Mouse (Mus musculus) embryonic fibroblast, embryonic 13.5 days (primary cell): ENCODE measurements around the gene Fnip1. TPM values are rescaled to one million over a fixed set of nuclear protein-coding genes. Genes with fewer than 3 reads are reported as not detected.

Experiments
- H3K27ac ChIP-seq: 2 replicates; pipeline ENCODE4 v1.5.1; 2012; ENCODE audit warnings: low read length, control low read depth, inconsistent platforms; ENCODE audit not compliant: insufficient read depth
- H3K4me1 ChIP-seq: 2 replicates; pipeline ENCODE4 v1.6.1; 2011; ENCODE audit warnings: low read length; ENCODE audit not compliant: control insufficient read depth, insufficient read depth
- H3K4me3 ChIP-seq: 2 replicates; pipeline ENCODE4 v1.5.1; 2011; ENCODE audit warnings: mild to moderate bottlenecking, control low read depth, low read length; ENCODE audit not compliant: insufficient read depth
- CTCF ChIP-seq: IDR thresholded peaks from 2 replicates; pipeline ENCODE4 v1.5.1; 2011; ENCODE audit warnings: mild to moderate bottlenecking, control low read depth, low read length, moderate library complexity, borderline replicate concordance; ENCODE audit not compliant: insufficient read depth
- POLR2A ChIP-seq: IDR thresholded peaks from 2 replicates; pipeline ENCODE4 v1.6.1; 2011; ENCODE audit warnings: low read depth, mild to moderate bottlenecking, control low read depth, low read length, moderate library complexity
- polyA plus RNA-seq: library from polyadenylated mRNA; stranded (reverse); fragments of >200 nt; gene quantifications from 2 replicates; pipeline ENCODE4 v1.2.4, GENCODE M21; 2011; ENCODE audit warnings: low read depth; ENCODE audit not compliant: missing spikeins, insufficient read length

Fnip1 gene
- polyA plus RNA-seq, 1 experiment: 38.5 TPM

DNA sequence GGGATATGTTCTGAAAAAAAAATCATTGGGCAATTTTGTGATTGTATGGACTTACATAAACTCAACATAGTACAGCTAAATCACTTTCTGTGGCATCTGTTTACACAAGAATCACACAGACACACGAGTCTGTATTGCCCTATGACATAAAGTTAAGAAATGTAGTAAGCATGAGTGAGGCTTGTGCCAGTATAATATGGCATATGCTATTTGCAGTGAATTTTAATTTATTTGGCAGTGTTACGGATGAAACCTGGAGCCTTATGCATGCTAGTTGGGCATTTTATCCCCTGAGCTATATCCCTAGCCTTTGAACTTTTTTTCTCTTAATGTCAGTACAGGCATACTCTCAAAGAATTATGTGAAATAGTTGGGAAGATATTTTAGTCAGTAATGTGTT, 101.5 kb downstream of the Fnip1 start:
- no peak overlapping the region for H3K4me3 ChIP-seq
- no peak for TF ChIP-seq POLR2A
- no peaks in the 10 kb centered on the region for H3K4me1 ChIP-seq
- no peak overlapping the region for H3K27ac ChIP-seq

DNA sequence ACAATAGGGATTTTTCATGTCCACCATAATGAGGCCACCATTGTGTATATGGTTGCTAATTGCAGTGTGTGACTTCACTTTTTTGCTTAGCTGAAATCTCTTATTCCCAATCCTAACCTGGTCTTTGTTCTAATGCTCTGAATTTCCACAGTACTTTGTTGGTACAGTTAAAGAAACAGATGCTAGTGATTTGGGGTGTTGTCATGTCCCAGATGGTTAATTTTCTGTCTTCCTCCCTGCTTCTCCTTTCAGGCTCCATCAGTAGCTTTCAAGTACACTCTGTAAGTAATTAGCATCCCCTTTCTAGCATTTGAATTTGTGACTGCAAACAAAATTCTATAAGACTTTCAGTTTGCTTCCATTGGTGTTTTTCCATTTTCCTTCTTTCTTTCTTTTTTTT, 102.3 kb downstream of the Fnip1 start:
- Histone ChIP-seq H3K4me3 (no peak overlapping the region), H3K27ac (no peak overlapping the region), H3K4me1 (no peaks in the 10 kb centered on the region)
- TF ChIP-seq POLR2A (no peak), CTCF (no peak)

DNA sequence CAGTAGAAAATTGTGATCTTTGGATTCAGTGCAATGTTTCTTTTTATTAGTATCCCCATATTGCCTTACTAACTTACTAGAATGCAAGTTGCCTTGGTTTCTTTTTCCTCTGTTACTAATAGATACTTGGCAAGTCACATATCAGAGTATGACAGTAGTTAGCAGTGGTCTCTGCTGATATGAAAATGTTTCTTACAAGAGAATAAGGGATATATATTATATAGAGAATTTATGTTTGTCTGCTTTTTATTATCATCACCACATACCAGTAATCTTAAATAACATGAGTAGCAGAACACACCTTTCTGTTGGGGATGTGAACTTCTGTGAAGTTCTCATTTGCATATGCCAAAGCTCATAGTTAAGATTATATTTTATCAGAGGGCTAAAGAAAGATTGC, 104.4 kb downstream of the Fnip1 start:
- TF ChIP-seq POLR2A: no peak
- TF ChIP-seq CTCF: no peak
- H3K4me1 ChIP-seq: no peaks in the 10 kb centered on the region
- no peak overlapping the region for H3K27ac ChIP-seq
- H3K4me3 ChIP-seq: no peak overlapping the region

- no peak for TF ChIP-seq POLR2A
- TF ChIP-seq CTCF: no peak
- H3K4me3 ChIP-seq: no peak overlapping the region
- H3K27ac ChIP-seq: no peak overlapping the region
- no peaks in the 10 kb centered on the region for H3K4me1 ChIP-seq
Observed at GRCm38 (mm10) chr11:54554970-54555369, 117.0 kb downstream of the Fnip1 start.

DNA sequence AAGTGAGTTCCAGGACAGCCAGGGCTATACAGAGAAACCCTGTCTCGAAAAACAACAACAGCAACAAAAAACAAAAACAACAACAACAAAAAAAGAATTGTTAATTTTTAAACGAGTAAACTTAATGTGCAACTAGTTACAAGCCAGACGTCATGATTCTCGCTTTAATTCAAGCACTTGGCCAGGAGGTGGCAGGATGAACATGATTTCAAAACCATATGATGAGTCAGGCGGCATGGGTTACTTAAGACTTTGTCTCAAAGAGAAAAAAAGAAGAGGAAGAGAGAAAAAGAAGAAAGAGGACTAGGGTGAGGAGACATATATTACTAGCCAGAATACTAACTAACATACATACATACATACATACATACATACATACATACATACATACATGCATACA, 124.8 kb downstream of the Fnip1 start:
- Histone ChIP-seq H3K4me1 (no peaks in the 10 kb centered on the region), H3K4me3 (no peak overlapping the region), H3K27ac (no peak overlapping the region)
- no peak for TF ChIP-seq CTCF
- TF ChIP-seq POLR2A: no peak

Other genes starting within 250 kb of the Fnip1 start
- not detected in 2 replicates for gene Csf2, start 188.5 kb upstream of the Fnip1 start, polyA plus RNA-seq
- gene Il3, start 170.9 kb upstream of the Fnip1 start, polyA plus RNA-seq: not detected in 2 replicates
- gene Acsl6, start 134.4 kb upstream of the Fnip1 start, polyA plus RNA-seq: 0.77 and 1.1 TPM in 2 replicates
- gene Meikin, start 67.5 kb upstream of the Fnip1 start, polyA plus RNA-seq: not detected in 2 replicates
- gene Rapgef6, start 84.6 kb downstream of the Fnip1 start, polyA plus RNA-seq: 20.7 and 21.7 TPM in 2 replicates